Mouse (Mus musculus): ENCODE measurements around the gene Cnnm2. TPM values are rescaled to one million over a fixed set of nuclear protein-coding genes. Genes with fewer than 3 reads are reported as not detected.

Cnnm2 gene
- polyA plus RNA-seq, 1 experiment: 28.9 TPM

DNA sequence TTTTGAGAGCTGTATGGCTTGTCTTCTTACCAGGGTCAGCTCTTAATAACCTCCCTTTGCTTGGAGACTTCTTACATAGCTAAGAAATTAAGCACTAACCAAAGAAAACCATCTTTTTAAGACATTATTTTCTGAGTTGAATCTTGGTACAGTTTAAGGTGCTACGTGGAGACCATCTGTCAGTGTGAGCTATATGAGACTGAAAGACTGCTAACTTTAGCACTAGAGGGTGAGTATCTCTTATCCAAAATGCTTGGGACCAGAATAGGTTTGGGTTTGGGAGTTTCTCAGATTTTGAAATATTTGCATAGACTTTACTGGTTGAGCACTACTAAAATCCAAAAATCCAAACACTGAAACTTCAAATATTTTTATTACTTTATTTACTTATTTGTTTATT lies 28.4 kb downstream of the Cnnm2 start:
- no peak overlapping the region for H3K4me3 ChIP-seq (ENCODE audit: insufficient read depth, low read length)
- H3K4me1 ChIP-seq (ENCODE audit: control insufficient read depth, insufficient read depth, low read length): peaks cover 6% of the 10 kb centered on the region
- no peak overlapping the region for H3K27ac ChIP-seq (ENCODE audit: insufficient read depth, low read length)
- TF ChIP-seq CTCF (IDR thresholded peaks at IDR 0.05; ENCODE audit: extremely low read depth, insufficient read depth, low read length): no peak
- TF ChIP-seq POLR2A (IDR thresholded peaks at IDR 0.05; ENCODE audit: extremely low read depth, insufficient read depth, low read length): no peak

DNA sequence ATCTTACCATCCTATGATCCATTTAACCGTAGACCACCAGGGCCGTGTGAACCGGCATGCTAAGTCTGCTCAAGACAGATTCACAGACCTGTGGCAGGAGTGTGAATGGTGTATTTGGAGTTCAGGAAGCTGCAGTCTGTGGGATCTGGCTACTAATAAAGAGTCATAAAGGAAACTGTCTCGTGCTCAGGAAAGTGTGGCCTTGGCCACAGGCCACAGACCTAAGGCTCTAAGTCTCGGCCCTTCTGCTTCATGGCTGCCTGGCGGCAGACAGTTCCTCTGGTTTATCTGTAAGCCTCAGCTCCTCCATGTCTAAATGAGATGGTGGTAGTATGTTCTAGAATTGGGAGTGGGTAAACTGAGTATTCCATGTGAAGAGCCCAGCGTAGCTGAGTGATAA lies 30.0 kb downstream of the Cnnm2 start:
- no peak overlapping the region for H3K27ac ChIP-seq (ENCODE audit: insufficient read depth, low read length)
- TF ChIP-seq POLR2A (IDR thresholded peaks at IDR 0.05; ENCODE audit: extremely low read depth, insufficient read depth, low read length) (no peak), CTCF (IDR thresholded peaks at IDR 0.05; ENCODE audit: extremely low read depth, insufficient read depth, low read length) (no peak)
- no peak overlapping the region for H3K4me3 ChIP-seq (ENCODE audit: insufficient read depth, low read length)
- peaks cover 6% of the 10 kb centered on the region for H3K4me1 ChIP-seq (ENCODE audit: control insufficient read depth, insufficient read depth, low read length)

DNA sequence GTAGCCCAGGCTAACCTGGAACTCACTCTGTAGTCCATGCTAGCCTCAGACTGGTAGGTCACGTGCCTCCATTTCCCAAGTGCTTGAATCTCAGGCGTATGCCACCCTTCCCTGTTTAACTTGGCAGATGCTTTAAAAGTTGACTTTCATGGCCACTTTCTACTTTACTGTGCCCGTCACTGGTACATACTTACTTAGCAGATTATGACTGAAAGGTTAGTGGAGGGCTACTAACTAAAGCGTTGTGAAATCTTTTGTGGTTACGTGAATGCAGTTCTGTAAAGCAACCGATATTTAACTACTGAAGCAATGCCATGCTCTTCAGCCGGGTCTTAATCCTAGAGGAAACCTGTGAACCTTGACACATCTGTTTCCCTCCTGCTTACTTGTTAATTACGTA lies 30.5 kb downstream of the Cnnm2 start:
- TF ChIP-seq POLR2A (IDR thresholded peaks at IDR 0.05; ENCODE audit: extremely low read depth, insufficient read depth, low read length): no peak
- TF ChIP-seq CTCF (IDR thresholded peaks at IDR 0.05; ENCODE audit: extremely low read depth, insufficient read depth, low read length): no peak

GRCm38 (mm10) chr19:46792480-46792879 lies 31.1 kb downstream of the Cnnm2 start:
- no peak overlapping the region for H3K27ac ChIP-seq (ENCODE audit: insufficient read depth, low read length)
- H3K4me3 ChIP-seq (ENCODE audit: insufficient read depth, low read length): no peak overlapping the region
- TF ChIP-seq POLR2A (IDR thresholded peaks at IDR 0.05; ENCODE audit: extremely low read depth, insufficient read depth, low read length) (no peak), CTCF (IDR thresholded peaks at IDR 0.05; ENCODE audit: extremely low read depth, insufficient read depth, low read length) (no peak)

More for the DNA sequence above, 30.5 kb downstream of the Cnnm2 start:
- H3K4me1 ChIP-seq (ENCODE audit: control insufficient read depth, insufficient read depth, low read length): peaks cover 6% of the 10 kb centered on the region
- H3K27ac ChIP-seq (ENCODE audit: insufficient read depth, low read length): no peak overlapping the region
- H3K4me3 ChIP-seq (ENCODE audit: insufficient read depth, low read length): no peak overlapping the region

DNA sequence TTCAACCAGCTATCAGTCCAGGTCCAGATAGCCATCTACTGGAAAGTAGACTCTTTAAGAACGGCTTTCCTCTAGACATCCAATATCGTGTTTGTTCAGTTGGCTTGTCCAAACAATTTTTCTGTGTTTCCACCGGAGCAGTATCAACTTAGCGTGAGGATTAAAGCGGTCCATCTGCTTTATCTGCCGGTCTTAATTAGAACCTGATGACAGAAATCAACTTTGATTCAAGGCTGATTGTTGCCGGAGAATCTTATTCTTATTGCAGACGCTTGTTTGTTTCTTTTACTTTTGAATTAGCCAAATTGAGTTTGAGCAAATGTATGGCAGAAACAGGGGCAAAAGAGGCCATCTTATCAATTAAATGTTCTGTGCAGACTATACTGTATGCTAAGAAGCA lies 32.8 kb downstream of the Cnnm2 start:
- no peak overlapping the region for H3K27ac ChIP-seq (ENCODE audit: insufficient read depth, low read length)
- no peak for TF ChIP-seq CTCF (IDR thresholded peaks at IDR 0.05; ENCODE audit: extremely low read depth, insufficient read depth, low read length)
- H3K4me1 ChIP-seq (ENCODE audit: control insufficient read depth, insufficient read depth, low read length): peaks cover 5% of the 10 kb centered on the region; the same call in 1 of the 2 replicates
- no peak overlapping the region for H3K4me3 ChIP-seq (ENCODE audit: insufficient read depth, low read length)

More at GRCm38 (mm10) chr19:46792480-46792879, 31.1 kb downstream of the Cnnm2 start:
- peaks cover 6% of the 10 kb centered on the region for H3K4me1 ChIP-seq (ENCODE audit: control insufficient read depth, insufficient read depth, low read length)

- no peak overlapping the region for H3K4me3 ChIP-seq (ENCODE audit: insufficient read depth, low read length)
- TF ChIP-seq CTCF (IDR thresholded peaks at IDR 0.05; ENCODE audit: extremely low read depth, insufficient read depth, low read length) (no peak), POLR2A (IDR thresholded peaks at IDR 0.05; ENCODE audit: extremely low read depth, insufficient read depth, low read length) (no peak)
- no peak overlapping the region for H3K27ac ChIP-seq (ENCODE audit: insufficient read depth, low read length)
- H3K4me1 ChIP-seq (ENCODE audit: control insufficient read depth, insufficient read depth, low read length): peaks cover 2% of the 10 kb centered on the region; the same call in 1 of the 2 replicates
These were observed 38.6 kb downstream of the Cnnm2 start for GRCm38 (mm10) chr19:46799903-46800583.

DNA sequence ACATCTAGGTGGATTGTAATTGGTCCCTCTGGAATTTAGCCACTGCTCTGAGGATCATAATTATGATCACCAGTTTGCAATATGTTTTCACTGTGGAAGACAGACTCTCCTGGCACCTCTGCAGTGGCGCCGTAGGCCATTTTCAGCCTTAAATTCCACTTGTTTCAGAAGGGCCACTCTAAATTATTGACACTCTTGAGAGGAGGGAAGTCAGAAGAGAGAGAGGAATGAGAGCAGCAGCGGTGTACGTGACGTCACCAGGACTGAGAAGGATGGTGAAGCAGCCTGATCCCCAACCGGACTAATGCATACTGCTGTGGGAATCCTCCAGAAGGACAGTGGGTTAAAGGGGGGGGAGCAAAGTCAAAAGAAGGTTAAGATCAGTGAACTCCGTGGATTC lies 40.1 kb downstream of the Cnnm2 start:
- H3K27ac ChIP-seq (ENCODE audit: insufficient read depth, low read length): no peak overlapping the region
- no peak overlapping the region for H3K4me3 ChIP-seq (ENCODE audit: insufficient read depth, low read length)

GRCm38 (mm10) chr19:46802306-46802705 lies 40.9 kb downstream of the Cnnm2 start:
- no peak for TF ChIP-seq CTCF (IDR thresholded peaks at IDR 0.05; ENCODE audit: extremely low read depth, insufficient read depth, low read length)
- no peak overlapping the region for H3K27ac ChIP-seq (ENCODE audit: insufficient read depth, low read length)
- H3K4me3 ChIP-seq (ENCODE audit: insufficient read depth, low read length): no peak overlapping the region
- H3K4me1 ChIP-seq (ENCODE audit: control insufficient read depth, insufficient read depth, low read length): peaks cover 2% of the 10 kb centered on the region; the same call in 1 of the 2 replicates

More for the DNA sequence above, 40.1 kb downstream of the Cnnm2 start:
- TF ChIP-seq POLR2A (IDR thresholded peaks at IDR 0.05; ENCODE audit: extremely low read depth, insufficient read depth, low read length) (no peak), CTCF (IDR thresholded peaks at IDR 0.05; ENCODE audit: extremely low read depth, insufficient read depth, low read length) (no peak)
- H3K4me1 ChIP-seq (ENCODE audit: control insufficient read depth, insufficient read depth, low read length): peaks cover 2% of the 10 kb centered on the region; the same call in 1 of the 2 replicates

- Histone ChIP-seq H3K4me3 (ENCODE audit: insufficient read depth, low read length) (no peak overlapping the region), H3K27ac (ENCODE audit: insufficient read depth, low read length) (no peak overlapping the region), H3K4me1 (ENCODE audit: control insufficient read depth, insufficient read depth, low read length) (no peaks in the 10 kb centered on the region)
- TF ChIP-seq POLR2A (IDR thresholded peaks at IDR 0.05; ENCODE audit: extremely low read depth, insufficient read depth, low read length): no peak
- no peak for TF ChIP-seq CTCF (IDR thresholded peaks at IDR 0.05; ENCODE audit: extremely low read depth, insufficient read depth, low read length)
These were observed 42.3 kb downstream of the Cnnm2 start for GRCm38 (mm10) chr19:46803732-46804131.

DNA sequence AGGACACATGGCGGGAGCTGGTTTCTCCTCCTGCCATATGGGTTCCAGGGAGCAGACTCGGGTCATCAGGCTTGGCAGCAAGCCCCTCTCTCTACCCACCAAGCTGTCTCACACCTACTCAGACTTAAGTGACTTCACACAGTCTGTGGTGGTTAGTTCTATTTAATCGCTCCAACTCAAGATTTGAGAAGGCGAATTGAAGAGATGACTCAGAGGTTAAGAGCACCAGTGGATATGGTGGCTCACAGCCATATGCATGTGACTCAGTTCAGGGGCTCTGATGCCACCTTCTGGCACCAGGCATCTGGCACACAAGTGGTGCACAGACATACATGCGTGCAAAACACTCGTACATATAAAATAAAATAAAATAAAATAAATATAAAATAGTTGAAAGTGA lies 43.4 kb downstream of the Cnnm2 start:
- no peak overlapping the region for H3K4me3 ChIP-seq (ENCODE audit: insufficient read depth, low read length)
- TF ChIP-seq CTCF (IDR thresholded peaks at IDR 0.05; ENCODE audit: extremely low read depth, insufficient read depth, low read length) (no peak), POLR2A (IDR thresholded peaks at IDR 0.05; ENCODE audit: extremely low read depth, insufficient read depth, low read length) (no peak)
- no peaks in the 10 kb centered on the region for H3K4me1 ChIP-seq (ENCODE audit: control insufficient read depth, insufficient read depth, low read length)
- no peak overlapping the region for H3K27ac ChIP-seq (ENCODE audit: insufficient read depth, low read length)

Data from cortical plate, adult 2 months (tissue).